Mouse (Mus musculus) bone marrow, adult 2 months (tissue): ENCODE measurements at regions not wholly inside any gene's neighbourhood (a gene's known extent, or its start where the extent isn't known, plus 50 kb on each side); places are given as distances from the start of the nearest gene placed in this dataset.

Experiments used
- CTCF ChIP-seq: fragments of 200-500 bp; IDR thresholded peaks from 2 replicates; pipeline ENCODE4 v1.5.1; 2011; ENCODE audit warnings: low read length, control low read depth; ENCODE audit not compliant: control insufficient read depth, insufficient read depth
- POLR2A ChIP-seq: fragments of 200-500 bp; IDR thresholded peaks from 2 replicates; pipeline ENCODE4 v1.6.1; 2011; ENCODE audit warnings: low read depth, mild to moderate bottlenecking, control low read depth, low read length, borderline replicate concordance; ENCODE audit not compliant: control insufficient read depth

GRCm38 (mm10) chr11:112154712-112155319 lies 627.2 kb upstream of the Sox9 start:
- TF ChIP-seq CTCF = no peak
- no peak for TF ChIP-seq POLR2A
